Mouse (Mus musculus) E14TG2a.4 (cell line): ENCODE measurements at regions not wholly inside any gene's neighbourhood (a gene's known extent, or its start where the extent isn't known, plus 50 kb on each side); places are given as distances from the start of the nearest gene placed in this dataset.

Experiments
- H3K27me3 ChIP-seq: 2 replicates; pipeline ENCODE4 v1.6.1; 2014; ENCODE audit warnings: low read length, control low read depth; ENCODE audit not compliant: insufficient read depth
- H3K36me3 ChIP-seq: 2 replicates; pipeline ENCODE4 v1.6.1; 2014; ENCODE audit warnings: low read length, control low read depth; ENCODE audit not compliant: insufficient read depth
- H3K4me1 ChIP-seq: replicated peaks from 2 replicates; pipeline ENCODE4 v1.6.1; 2014; ENCODE audit warnings: low read depth, low read length, control low read depth
- H3K4me3 ChIP-seq: replicated peaks from 2 replicates; pipeline ENCODE4 v1.5.1; 2014; ENCODE audit warnings: mild to moderate bottlenecking, low read length
- H3K9me3 ChIP-seq: 2 replicates; pipeline ENCODE4 v1.6.1; 2014; ENCODE audit warnings: low read length, control low read depth
- CTCF ChIP-seq: conservative IDR thresholded peaks from 2 replicates; pipeline ENCODE4 v1.5.1; 2014; ENCODE audit warnings: low read length
- NANOG ChIP-seq: IDR thresholded peaks from 2 replicates; pipeline ENCODE4 v1.6.1; 2014; ENCODE audit warnings: borderline replicate concordance, low read length, mixed read lengths
- POU5F1 ChIP-seq: IDR thresholded peaks from 2 replicates; pipeline ENCODE4 v1.6.1; 2014; ENCODE audit warnings: low read length, borderline replicate concordance

DNA sequence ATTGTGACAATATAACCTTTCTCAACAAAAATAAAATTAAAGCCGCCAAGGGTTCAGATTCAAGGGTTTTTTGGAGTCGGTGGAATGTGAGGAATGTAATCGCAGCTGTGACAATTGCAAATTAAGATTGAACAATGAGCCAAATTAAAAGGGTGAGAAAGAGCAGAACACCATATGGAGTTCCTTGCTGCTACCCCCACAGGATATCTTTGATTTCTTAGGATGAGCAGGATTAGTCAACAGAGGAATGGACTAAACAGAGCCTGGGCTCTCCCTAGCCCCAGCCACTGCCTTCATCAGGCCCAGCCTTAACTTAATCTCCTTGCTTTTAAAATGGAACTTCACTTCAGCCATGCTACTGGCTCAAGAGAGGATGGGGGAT, 121.3 kb downstream of the Mat2b start:
- no peaks in the 10 kb centered on the region for H3K27me3 ChIP-seq
- TF ChIP-seq NANOG (no peak), CTCF (no peak)
- H3K4me3 ChIP-seq: no peak overlapping the region
- no peaks in the 10 kb centered on the region; the same call in none of the 2 replicates for H3K4me1 ChIP-seq
- peaks cover 28% of the 10 kb centered on the region for H3K9me3 ChIP-seq
- H3K36me3 ChIP-seq: no peaks in the 10 kb centered on the region

DNA sequence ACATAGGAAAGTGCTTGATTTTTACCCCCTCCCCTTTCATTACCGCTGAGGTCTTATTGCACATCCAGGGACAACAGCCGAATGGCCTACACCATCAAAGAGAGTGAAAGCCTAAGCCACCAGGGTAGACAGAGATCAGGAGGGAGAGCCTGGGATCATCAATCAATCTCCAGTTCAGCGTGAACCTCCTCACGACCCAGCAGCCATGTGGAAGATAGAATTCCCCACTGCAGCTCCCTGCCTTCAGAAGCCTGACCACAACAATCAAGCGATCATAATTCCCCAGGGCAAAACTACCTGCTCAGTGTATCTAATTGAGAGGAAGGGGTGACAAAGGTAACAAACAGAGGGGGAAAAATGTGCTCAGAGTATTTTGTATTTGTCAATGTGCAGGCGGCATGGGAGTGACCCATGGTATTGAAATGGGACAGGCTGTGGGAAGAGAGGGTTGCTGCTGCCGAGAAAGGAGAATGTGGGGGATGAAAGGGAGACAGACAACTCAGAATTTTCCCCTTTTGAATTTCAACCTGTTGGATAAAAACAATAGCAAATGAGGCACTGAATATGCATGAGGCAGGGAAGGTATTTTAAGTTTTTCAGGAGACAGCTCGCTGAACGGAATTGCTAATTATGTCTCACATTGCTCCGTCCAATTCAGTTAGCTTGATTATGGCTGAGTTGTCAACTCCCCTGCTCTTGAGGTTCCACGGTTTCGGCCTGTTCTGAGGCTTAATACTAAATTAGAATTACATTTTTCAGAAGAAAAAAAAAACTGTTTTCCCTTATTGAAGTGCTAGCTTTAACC, 121.8 kb downstream of the Mat2b start:
- Histone ChIP-seq H3K36me3 (no peaks in the 10 kb centered on the region), H3K4me1 (no peaks in the 10 kb centered on the region; the same call in none of the 2 replicates), H3K27me3 (no peaks in the 10 kb centered on the region), H3K9me3 (peaks cover 33% of the 10 kb centered on the region), H3K4me3 (no peak overlapping the region)
- TF ChIP-seq NANOG (no peak), POU5F1 (no peak)

- TF ChIP-seq POU5F1: no peak
- no peak for TF ChIP-seq CTCF
- no peak for TF ChIP-seq NANOG
- Histone ChIP-seq H3K27me3 (no peaks in the 10 kb centered on the region), H3K9me3 (peaks cover 3% of the 10 kb centered on the region), H3K4me1 (no peaks in the 10 kb centered on the region), H3K36me3 (no peaks in the 10 kb centered on the region), H3K4me3 (no peak overlapping the region)
Observed at GRCm38 (mm10) chr11:40562866-40563265, 132.1 kb downstream of the Mat2b start.

DNA sequence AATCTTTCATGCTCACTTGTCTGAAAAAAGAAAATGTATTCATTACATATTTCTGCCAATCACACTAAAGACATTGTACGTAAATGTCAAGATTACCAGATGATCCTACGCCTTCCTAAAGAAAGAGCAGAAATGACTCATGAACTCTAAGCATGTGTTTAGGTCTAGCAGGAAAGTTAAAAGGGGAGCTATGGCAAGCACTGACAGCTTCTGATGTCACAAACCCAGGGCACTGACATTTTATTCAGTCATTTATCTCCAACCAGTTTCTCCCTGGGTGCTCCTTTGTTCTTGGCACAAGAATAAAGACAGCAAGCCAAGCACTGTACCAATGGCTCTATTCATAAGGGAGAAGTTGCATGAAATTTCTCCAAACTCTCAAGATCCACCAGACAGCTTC, 133.0 kb downstream of the Mat2b start:
- no peaks in the 10 kb centered on the region for H3K27me3 ChIP-seq
- H3K9me3 ChIP-seq: no peaks in the 10 kb centered on the region
- no peaks in the 10 kb centered on the region for H3K4me1 ChIP-seq
- H3K4me3 ChIP-seq: no peak overlapping the region
- TF ChIP-seq POU5F1 (no peak), CTCF (no peak), NANOG (no peak)
- no peaks in the 10 kb centered on the region for H3K36me3 ChIP-seq

GRCm38 (mm10) chr11:40561400-40561799, 133.6 kb downstream of the Mat2b start:
- Histone ChIP-seq H3K4me3 (no peak overlapping the region), H3K36me3 (no peaks in the 10 kb centered on the region), H3K9me3 (no peaks in the 10 kb centered on the region), H3K27me3 (no peaks in the 10 kb centered on the region), H3K4me1 (no peaks in the 10 kb centered on the region)
- TF ChIP-seq CTCF (no peak), POU5F1 (no peak), NANOG (no peak)

DNA sequence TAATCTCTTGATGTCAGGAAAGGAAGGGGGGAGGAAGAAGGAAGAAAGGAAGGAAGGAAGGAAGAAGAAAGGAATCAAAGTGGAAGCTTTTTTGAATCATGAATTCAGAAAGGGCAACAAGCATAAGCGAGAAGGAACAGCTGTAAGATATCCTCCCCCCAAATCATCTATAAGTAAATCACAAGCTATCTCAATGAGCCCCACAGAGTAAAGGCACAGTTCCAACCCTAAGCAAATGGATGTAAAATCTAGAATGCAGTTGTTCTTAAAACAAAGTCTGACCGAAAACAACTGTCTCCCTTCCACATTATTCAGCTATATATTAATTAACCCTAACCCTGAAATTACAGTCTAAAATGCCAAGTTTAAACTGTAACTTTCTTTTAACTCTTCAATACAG, 136.5 kb downstream of the Mat2b start:
- Histone ChIP-seq H3K9me3 (no peaks in the 10 kb centered on the region), H3K36me3 (no peaks in the 10 kb centered on the region), H3K27me3 (no peaks in the 10 kb centered on the region), H3K4me1 (no peaks in the 10 kb centered on the region), H3K4me3 (no peak overlapping the region)
- no peak for TF ChIP-seq NANOG
- TF ChIP-seq POU5F1: no peak
- no peak for TF ChIP-seq CTCF

DNA sequence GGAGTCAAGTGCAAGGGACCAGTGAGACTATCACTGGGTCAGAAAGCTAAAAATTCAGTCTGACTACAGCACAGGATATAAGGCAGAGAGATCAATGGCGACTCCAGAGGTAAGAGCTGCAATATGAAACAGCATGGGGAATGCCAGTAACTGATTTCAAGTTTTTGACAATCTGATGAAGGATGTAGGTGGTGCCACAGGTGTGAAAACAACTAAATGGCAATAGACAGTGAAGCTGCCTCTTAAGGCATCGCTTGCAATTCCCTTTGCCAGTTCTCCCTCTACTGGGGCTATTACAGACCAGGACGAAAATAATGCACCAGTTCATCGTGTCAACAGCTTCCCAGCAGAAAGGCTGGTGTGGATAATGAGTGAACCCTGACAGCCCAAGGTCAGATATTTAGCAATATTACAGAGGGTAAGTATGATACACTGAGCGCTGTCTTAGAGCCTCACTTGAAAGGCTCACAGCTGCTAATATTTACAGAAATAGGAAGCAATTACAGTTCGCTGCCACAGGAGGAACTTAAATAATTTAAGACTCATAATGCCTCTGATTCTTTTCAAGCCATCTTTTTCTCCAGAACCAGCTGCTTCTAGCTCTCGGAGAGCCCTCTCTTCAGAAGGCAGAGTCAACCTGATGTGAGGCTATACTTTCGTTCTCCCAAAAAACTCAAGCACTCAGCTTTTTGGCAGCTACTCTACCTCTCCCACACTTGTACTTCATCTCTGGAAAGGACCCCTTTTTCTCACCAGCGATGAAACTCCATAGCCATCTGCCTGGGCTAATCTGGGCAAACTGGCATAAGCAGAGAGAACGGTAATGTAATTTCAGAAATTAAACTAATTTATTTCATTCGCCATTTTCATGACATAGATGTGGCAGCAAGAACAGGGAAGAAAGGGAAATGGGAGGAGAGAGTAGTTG, 139.9 kb downstream of the Mat2b start:
- Histone ChIP-seq H3K9me3 (no peaks in the 10 kb centered on the region), H3K4me1 (no peaks in the 10 kb centered on the region), H3K36me3 (no peaks in the 10 kb centered on the region), H3K4me3 (no peak overlapping the region), H3K27me3 (no peaks in the 10 kb centered on the region)
- TF ChIP-seq NANOG (no peak), POU5F1 (no peak), CTCF (no peak)

DNA sequence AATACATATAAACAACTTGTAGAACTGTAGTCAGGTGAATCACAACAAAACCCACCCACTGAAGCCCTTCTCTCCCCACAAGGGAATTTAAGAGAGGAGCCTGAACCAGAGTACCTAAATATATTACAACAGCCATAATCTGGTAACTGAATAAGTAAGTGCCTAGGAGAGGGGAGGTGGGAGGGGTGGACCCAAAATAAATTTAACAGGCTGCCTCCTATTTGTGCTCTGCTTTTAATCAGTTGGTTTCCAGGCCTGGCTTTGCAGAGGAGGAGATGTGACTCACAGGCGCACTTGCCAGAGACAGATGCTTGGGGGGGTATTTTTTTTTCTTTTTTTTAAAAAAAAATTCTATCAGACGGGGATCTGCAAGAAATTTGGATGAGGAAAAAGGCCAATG, 142.9 kb downstream of the Mat2b start:
- Histone ChIP-seq H3K4me1 (no peaks in the 10 kb centered on the region), H3K36me3 (no peaks in the 10 kb centered on the region)

More for the DNA sequence above, 142.9 kb downstream of the Mat2b start:
- TF ChIP-seq CTCF (no peak), NANOG (no peak)
- Histone ChIP-seq H3K4me3 (no peak overlapping the region), H3K9me3 (no peaks in the 10 kb centered on the region), H3K27me3 (no peaks in the 10 kb centered on the region)
